Mouse (Mus musculus) kidney, postnatal 0 days (tissue): ENCODE measurements around the gene Mgrn1. TPM values are rescaled to one million over a fixed set of nuclear protein-coding genes. Genes with fewer than 3 reads are reported as not detected.

Source experiments
- ATAC-seq: fragments of 200-750 bp; cut with Nextera tagmentation; replicated peaks from 2 replicates; pipeline ENCODE4 v1.8.0; 2017; ENCODE audit warnings: low read depth, moderate number of reproducible peaks, moderate TSS enrichment, moderate library complexity; ENCODE audit not compliant: low FRiP score
- DNase-seq: peaks from one replicate; pipeline ENCODE4 v3.0.0-alpha.2; 2016; ENCODE audit warnings: low spot score
- H3K27ac ChIP-seq: fragments of 300-500 bp; sonication (generic); 2 replicates; pipeline ENCODE4 v1.5.1; 2014; ENCODE audit warnings: mild to moderate bottlenecking
- H3K27me3 ChIP-seq: fragments of 300-500 bp; sonication (generic); 2 replicates; pipeline ENCODE4 v1.6.1; 2014; ENCODE audit warnings: low read length, mixed read lengths; ENCODE audit not compliant: insufficient read depth
- H3K36me3 ChIP-seq: fragments of 300-500 bp; sonication (generic); 2 replicates; pipeline ENCODE4 v1.6.1; 2014; ENCODE audit warnings: low read length, mixed read lengths; ENCODE audit not compliant: insufficient read depth
- H3K4me1 ChIP-seq: fragments of 300-500 bp; sonication (generic); replicated peaks from 2 replicates; pipeline ENCODE4 v1.6.1; 2014; ENCODE audit warnings: antibody characterized with exemption, low read length, mixed read lengths; ENCODE audit not compliant: insufficient read depth
- H3K4me2 ChIP-seq: fragments of 300-500 bp; sonication (generic); 2 replicates; pipeline ENCODE4 v1.6.1; 2014; ENCODE audit warnings: mild to moderate bottlenecking, low read length, moderate library complexity, mixed read lengths
- H3K4me3 ChIP-seq: fragments of 300-500 bp; sonication (generic); replicated peaks from 2 replicates; pipeline ENCODE4 v1.5.1; 2014; ENCODE audit warnings: low read depth, low read length
- H3K9ac ChIP-seq: fragments of 300-500 bp; sonication (generic); 2 replicates; pipeline ENCODE4 v1.6.1; 2014; ENCODE audit warnings: low read depth, low read length
- H3K9me3 ChIP-seq: fragments of 300-500 bp; sonication (generic); replicated peaks from 2 replicates; pipeline ENCODE4 v1.6.1; 2016; ENCODE audit warnings: low read length, inconsistent platforms, mixed read lengths
- CTCF ChIP-seq: IDR thresholded peaks from 2 replicates; pipeline ENCODE4 v1.5.1; 2016; ENCODE audit warnings: antibody characterized with exemption, low read depth, mild to moderate bottlenecking, moderate library complexity
- WGBS: fragments of 180-500 bp; shearing (Covaris S2); extraction: QIAGEN DNeasy Blood & Tissue Kit; methylation state at CpG from one replicate; pipeline ENCODE4 v1.1.7; 2014; 5-methylcytosine and 5-hydroxymethylcytosine counted together
- polyA plus RNA-seq: library from polyadenylated mRNA; unstranded; fragments of >200 nt; fragmentation: Nextera tagmentation; extraction: Ambion mirVana; gene quantifications from 2 replicates; pipeline ENCODE4 v1.2.1, GENCODE M21; 2015

Gene Mgrn1
- polyA plus RNA-seq, 1 experiment from 2014 or later, result 85.9 TPM

GRCm38 (mm10) chr16:4940311-4940850 is 54.3 kb downstream of the Mgrn1 start:
- ATAC-seq (no peak), DNase-seq (no peak)
- Histone ChIP-seq H3K9me3 (no peaks in the 10 kb centered on the region), H3K4me2 (peak overlapping the region; percentile 95; the same call in 1 of the 2 replicates), H3K4me1 (peaks cover 15% of the 10 kb centered on the region; the same call in 1 of the 2 replicates), H3K4me3 (no peak overlapping the region), H3K27me3 (no peaks in the 10 kb centered on the region), H3K27ac (no peak overlapping the region), H3K9ac (no peak overlapping the region), H3K36me3 (peaks cover 35% of the 10 kb centered on the region)
- TF ChIP-seq CTCF, result no peak
- WGBS, result 85% methylated on average over 10 of the region's 10 CpGs

DNA sequence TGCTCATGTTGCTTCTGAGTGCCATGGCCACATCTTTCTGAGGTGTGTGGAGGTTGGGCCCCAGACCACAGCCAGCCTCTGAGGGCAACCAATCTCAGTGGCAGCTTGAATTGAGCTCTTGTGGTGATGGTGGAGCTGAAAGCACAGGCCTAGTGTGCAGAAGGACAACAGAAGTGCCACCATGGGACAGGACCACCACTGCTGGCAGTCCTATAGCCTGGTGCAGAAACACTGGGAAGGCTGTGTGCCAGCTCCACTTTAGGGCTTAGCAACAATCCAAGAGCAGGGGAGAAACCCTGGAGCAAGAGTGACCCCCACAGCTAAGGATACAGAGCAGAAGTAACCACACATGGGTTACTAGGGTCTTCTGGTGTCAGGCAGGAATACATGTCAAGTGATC is 55.0 kb downstream of the Mgrn1 start:
- Histone ChIP-seq H3K4me3 (no peak overlapping the region), H3K4me2 (no peak overlapping the region), H3K27ac (no peak overlapping the region), H3K27me3 (no peaks in the 10 kb centered on the region), H3K4me1 (peaks cover 15% of the 10 kb centered on the region; the same call in 1 of the 2 replicates), H3K36me3 (peaks cover 35% of the 10 kb centered on the region), H3K9me3 (no peaks in the 10 kb centered on the region), H3K9ac (no peak overlapping the region)
- no peak for TF ChIP-seq CTCF
- ATAC-seq, result no peak
- DNase-seq, result no peak

DNA sequence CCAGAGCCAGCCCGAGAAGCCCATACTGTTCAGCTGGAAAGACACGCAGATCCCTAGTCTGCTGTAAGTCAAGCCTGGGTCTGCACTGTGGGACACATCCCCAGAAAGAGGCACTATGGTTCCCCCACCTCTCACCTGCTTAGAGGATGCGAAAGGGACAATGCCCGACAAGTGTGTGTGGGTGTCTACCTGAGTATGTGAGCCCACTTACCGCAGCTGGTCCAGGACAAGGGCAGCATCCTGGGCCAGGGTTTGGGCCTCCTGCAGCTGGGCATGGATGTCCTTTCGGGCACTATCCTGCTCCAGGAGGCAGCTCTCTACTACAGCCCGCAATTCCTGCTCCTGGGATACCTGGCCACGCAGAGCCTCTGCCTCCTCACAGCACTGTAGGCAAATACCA is 56.8 kb downstream of the Mgrn1 start:
- Histone ChIP-seq H3K4me2 (no peak overlapping the region), H3K4me3 (no peak overlapping the region), H3K27me3 (no peaks in the 10 kb centered on the region), H3K4me1 (peaks cover 15% of the 10 kb centered on the region; the same call in 1 of the 2 replicates), H3K27ac (no peak overlapping the region), H3K36me3 (peaks cover 42% of the 10 kb centered on the region), H3K9me3 (no peaks in the 10 kb centered on the region), H3K9ac (no peak overlapping the region)
- DNase-seq (no peak), ATAC-seq (no peak)
- no peak for TF ChIP-seq CTCF
- WGBS, result 88% methylated on average over 8 of the region's 8 CpGs

DNA sequence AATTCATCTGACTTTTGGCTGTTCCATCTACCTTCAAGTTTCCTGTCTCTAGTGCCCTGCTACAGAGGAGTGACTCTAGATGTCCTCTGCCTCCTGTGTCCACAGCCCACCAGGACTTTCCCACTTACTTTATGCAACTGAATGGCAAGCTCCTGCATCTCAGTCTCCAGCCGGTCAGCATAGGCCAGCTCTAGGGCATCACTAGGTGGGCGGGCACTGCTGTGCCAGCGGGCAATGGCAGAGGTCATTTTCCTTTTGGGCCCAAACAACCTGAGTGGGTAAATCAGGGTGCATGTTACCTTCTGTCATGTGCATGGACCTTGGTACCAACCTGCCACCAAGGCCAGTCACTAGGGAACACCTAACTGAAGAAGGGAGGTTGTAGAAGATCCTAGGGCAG is 57.4 kb downstream of the Mgrn1 start:
- no peaks in the 10 kb centered on the region for H3K27me3 ChIP-seq
- H3K4me3 ChIP-seq, result no peak overlapping the region
- 92% methylated on average over 3 of the region's 3 CpGs for WGBS
- ATAC-seq, result no peak
- DNase-seq, result no peak
- TF ChIP-seq CTCF, result no peak
- H3K4me2 ChIP-seq, result no peak overlapping the region
- H3K9me3 ChIP-seq, result no peaks in the 10 kb centered on the region
- H3K36me3 ChIP-seq, result peaks cover 47% of the 10 kb centered on the region
- H3K4me1 ChIP-seq, result peaks cover 13% of the 10 kb centered on the region; the same call in 1 of the 2 replicates
- no peak overlapping the region for H3K27ac ChIP-seq
- no peak overlapping the region for H3K9ac ChIP-seq

GRCm38 (mm10) chr16:4945415-4945814 is 59.4 kb downstream of the Mgrn1 start:
- Histone ChIP-seq H3K27ac (no peak overlapping the region), H3K9me3 (no peaks in the 10 kb centered on the region), H3K9ac (no peak overlapping the region), H3K4me3 (no peak overlapping the region), H3K36me3 (peaks cover 48% of the 10 kb centered on the region), H3K4me2 (no peak overlapping the region), H3K4me1 (peaks cover 1% of the 10 kb centered on the region; the same call in 1 of the 2 replicates), H3K27me3 (no peaks in the 10 kb centered on the region)
- WGBS, result 75% methylated on average over 4 of the region's 4 CpGs
- TF ChIP-seq CTCF, result no peak
- ATAC-seq (no peak), DNase-seq (no peak)

DNA sequence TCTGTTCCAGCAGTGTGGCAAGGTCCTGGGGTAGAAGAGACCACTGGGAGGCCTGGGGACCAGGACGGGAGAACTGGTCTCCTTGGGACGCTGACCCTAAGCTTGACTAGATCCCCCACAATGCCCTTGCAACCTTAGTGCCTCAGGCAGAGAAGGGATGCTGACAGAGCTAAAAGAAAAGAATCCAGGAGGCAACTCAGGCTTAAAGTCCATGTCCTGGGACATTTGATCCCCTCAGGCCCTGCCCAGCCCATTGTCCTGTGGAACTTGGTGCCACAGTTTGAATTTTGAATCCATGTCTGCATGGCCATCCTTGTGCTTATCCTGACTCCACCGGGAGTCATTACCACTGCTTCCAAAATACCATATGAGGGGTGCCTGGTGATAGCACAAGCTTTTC is 60.1 kb downstream of the Mgrn1 start:
- Histone ChIP-seq H3K4me3 (no peak overlapping the region), H3K4me2 (no peak overlapping the region), H3K27ac (0 out of 2 replicates have a peak overlapping the region, but pooled peaks have one; percentile 19), H3K36me3 (peaks cover 45% of the 10 kb centered on the region), H3K9me3 (no peaks in the 10 kb centered on the region), H3K9ac (no peak overlapping the region), H3K27me3 (no peaks in the 10 kb centered on the region), H3K4me1 (no peaks in the 10 kb centered on the region)
- TF ChIP-seq CTCF, result no peak
- DNase-seq (no peak), ATAC-seq (peak; percentile 47)
- 77% methylated on average over 3 of the region's 3 CpGs for WGBS

DNA sequence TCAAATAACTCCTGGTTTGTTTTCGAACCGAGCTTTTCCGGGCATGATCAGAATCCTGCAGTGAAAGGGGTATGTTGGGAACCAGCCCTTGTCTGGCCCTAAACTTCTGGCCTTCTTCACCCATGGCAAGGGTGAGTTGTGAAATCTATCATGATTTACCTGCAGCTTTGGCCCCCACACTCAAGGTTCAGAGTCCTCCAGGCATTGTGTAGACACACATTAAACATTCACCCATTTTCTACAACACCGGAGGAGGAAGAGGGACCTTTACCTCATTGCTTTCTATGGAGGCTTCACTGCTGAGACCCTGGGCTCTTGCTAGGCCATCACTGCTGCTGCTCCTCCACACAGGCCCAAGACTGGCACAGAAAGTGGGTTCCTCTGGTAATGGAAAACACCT is 61.3 kb downstream of the Mgrn1 start:
- DNase-seq, result no peak
- Histone ChIP-seq H3K36me3 (peaks cover 45% of the 10 kb centered on the region), H3K27ac (0 out of 2 replicates have a peak overlapping the region, but pooled peaks have one; percentile 4), H3K9ac (no peak overlapping the region), H3K27me3 (no peaks in the 10 kb centered on the region), H3K9me3 (no peaks in the 10 kb centered on the region), H3K4me1 (no peaks in the 10 kb centered on the region), H3K4me3 (no peak overlapping the region), H3K4me2 (no peak overlapping the region)
- no peak for ATAC-seq
- 88% methylated on average over 4 of the region's 4 CpGs for WGBS
- no peak for TF ChIP-seq CTCF
